Mouse (Mus musculus) heart, adult 11 months (tissue): ENCODE results near the gene Clrn3.
A peak's percentile ranks its signal among the peaks of the same experiment; 100 is the strongest.
"Not testable (repeated sequence)": the region's sequence is repeated elsewhere in the genome, so short reads cannot be mapped to it uniquely, and the experiment has no call there.

Experiments
- DNase-seq: peaks from one replicate; pipeline ENCODE4 v3.0.0; 2022

Clrn3 gene

GRCm38 (mm10) chr7:135528515-135528914 lies at the start of gene Clrn3:
TSS of gene Clrn3 (minus strand) at chr7:135528654.
- no peak for DNase-seq

GRCm38 (mm10) chr7:135576329-135576728 lies 47.9 kb upstream of the Clrn3 start:
- DNase-seq, result no peak

DNA sequence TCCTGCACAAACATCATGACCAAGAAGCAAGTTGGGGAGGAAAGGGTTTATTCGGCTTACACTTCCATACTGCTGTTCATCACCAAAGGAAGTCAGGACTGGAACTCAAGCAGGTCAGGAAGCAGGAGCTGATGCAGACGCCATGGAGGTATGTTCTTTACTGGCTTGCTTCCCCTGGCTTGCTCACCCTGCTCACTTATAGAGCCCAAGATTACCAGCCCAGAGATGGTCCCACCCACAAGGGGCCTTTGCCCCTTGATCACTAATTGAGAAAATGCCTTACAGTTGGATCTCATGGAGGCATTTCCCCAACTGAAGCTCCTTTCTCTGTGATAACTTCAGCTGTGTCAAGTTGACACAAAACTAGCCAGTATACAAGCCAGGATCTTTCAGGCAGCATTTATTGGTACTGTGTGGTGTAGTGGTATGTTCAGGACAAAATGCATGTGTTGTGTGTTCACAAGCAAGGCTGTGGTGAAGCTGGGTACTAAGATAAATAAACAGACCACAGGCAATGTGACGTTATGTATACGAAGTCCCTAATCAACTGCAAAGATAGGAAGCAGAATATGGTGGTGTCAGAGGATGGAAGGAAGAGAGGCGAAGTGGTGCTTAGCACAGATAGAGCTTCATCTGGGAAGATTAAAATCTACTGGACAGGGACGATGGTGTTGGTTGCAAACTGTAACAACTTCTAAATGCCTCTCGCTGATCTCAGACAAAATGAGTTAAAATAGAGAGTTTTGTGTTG lies 47.0 kb upstream of the Clrn3 start:
- not testable (repeated sequence) for DNase-seq

DNA sequence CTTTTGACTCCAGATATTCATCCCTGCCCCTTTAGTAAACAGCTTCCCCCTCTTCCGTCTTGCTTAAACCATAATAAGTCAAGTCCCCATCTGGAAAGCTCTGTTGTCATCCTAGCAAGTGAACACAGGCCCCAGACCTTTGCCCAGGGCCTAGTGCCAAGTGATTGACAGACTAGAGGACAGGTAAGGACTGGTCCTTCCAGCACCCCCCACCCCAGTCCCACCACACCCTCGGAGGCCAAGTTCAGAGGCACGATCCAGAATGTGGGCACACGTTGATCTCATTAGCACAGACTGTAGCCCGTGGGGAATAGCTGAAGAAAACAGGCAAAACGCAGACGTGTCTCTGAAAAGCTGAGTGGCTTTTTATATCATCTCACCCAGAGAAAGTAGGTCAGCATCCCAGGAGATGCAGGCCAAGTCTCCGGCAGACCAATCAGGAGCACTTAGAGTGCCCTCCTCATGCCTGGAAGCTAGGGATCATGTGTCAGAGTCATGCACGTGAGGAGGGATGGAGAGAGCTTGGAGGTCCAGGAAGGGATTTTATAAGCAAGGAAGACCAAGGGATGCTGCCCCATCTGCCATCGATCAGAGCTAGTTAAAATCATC lies 43.6 kb upstream of the Clrn3 start:
- DNase-seq, result peak; percentile 95

GRCm38 (mm10) chr7:135571392-135571791 lies 42.9 kb upstream of the Clrn3 start:
- DNase-seq, result no peak

GRCm38 (mm10) chr7:135568550-135568949 lies 40.1 kb upstream of the Clrn3 start:
- DNase-seq, result no peak

- no peak for DNase-seq
Measured at GRCm38 (mm10) chr7:135567582-135567981, 39.1 kb upstream of the Clrn3 start.

- DNase-seq, result no peak
Measured at GRCm38 (mm10) chr7:135566013-135566412, 37.6 kb upstream of the Clrn3 start.

DNA sequence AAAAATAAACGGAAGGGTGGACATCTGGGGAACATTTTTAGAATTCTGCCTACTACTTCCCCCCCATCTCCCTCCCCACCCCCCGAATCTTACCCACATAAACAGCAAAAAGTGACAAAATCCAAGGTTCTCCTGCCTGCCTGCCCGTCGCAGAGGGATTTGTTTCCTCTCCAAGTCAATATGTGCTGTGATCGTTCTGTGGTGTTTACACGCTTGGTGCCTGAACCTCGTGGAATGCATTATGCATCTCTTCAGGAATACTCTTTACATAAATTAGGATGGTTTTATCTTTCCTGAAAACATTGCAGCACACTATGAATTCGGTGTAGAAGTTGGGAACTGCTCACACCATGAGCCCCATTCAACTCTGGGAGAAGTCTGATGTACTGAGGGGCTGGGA lies 35.6 kb upstream of the Clrn3 start:
- DNase-seq, result no peak

GRCm38 (mm10) chr7:135560280-135560679 lies 31.8 kb upstream of the Clrn3 start:
- no peak for DNase-seq

DNA sequence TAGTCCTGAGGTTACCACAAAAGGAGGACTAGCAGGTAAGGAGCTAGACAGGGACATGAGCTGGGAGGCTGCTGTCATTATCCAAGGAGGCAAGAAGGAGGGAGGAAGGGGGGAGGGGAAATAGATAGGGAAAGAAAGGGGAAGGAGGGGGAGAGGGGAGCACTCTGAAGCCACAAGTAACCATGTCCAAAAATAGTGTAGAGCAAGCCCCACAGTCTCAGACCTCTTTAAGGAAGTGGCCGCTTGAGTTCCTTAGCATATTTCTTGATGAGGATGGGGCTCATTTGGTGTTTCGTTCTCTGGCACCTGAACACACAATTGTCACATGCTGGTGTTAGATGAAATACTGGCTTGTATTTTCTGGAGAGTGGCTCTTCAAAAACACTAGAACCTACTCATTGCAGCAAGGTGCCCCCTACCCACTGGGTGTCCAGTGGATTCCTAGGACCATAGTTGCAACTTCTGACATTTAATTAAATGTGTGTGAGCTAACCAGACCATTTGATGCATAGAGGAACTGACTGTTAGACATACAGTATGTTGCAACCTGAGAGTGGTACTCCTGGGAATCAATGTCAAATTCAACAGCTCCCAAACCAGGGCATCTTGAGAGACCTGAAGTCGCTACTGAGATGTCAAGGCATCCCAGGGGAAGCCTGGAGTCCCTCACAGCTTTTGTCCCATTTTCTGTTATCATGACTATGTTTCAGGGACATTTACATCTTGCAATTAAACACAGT lies 28.4 kb upstream of the Clrn3 start:
- DNase-seq, result no peak

DNA sequence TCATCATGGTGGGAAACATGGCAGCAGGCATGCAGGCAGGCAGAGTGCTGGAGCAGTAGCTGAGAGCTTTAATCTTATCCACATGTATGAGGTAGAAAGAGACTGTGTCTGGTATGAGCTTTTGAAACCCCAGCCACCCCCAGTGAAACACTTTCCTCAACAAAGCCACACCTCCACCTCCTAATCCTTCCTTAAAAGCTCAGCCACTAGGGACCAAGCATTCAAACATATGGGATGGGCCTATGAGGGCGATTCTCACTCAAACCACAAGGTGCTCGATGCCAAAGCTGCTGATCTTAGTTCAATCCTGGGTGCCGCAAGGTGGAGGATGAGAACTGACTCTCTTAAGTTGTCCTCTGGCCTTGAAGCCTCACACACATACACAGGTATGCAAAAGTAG lies 25.1 kb upstream of the Clrn3 start:
- no peak for DNase-seq

DNA sequence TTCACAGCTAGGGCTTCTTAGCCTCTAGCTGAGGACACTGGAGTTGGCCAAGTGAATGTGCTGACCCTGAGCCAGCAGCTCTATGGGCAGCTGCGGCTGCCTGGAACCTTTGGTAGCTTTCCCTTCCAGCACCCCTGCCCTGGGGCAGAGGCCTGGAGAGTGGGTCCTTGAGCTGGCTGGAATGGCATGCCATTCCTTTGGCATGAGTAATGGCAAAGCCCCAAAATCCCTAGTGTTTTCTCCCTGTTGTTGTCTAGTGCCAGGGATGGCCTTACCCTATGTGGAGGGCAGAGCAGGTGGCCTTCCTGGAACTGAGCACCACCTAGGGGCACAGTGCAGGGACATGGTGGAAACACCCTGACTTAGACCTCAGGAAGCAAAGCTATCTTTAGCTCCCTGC lies 23.1 kb upstream of the Clrn3 start:
- peak; percentile 95 for DNase-seq

- no peak for DNase-seq
Measured at GRCm38 (mm10) chr7:135548434-135548833, 20.0 kb upstream of the Clrn3 start.

DNA sequence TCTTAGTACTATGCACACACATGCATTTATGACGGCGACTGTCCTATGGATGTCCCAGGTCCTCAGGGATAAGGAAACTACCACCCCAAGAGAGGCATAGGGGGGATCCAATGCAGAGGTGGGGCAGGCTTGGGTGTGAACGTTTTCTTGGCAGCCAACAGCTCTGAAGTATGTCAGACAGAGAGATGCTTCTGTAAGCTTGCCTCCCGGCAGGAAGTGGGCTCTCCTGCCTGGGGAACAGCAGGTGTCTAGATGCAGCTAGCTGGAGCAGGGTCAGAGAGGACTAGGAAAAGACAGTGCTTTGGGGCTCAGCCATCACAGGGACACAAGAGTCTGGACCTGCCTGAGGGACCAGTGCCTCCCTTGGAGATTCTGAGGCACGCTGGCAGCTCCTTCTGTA lies 18.1 kb upstream of the Clrn3 start:
- peak; percentile 89 for DNase-seq

GRCm38 (mm10) chr7:135545957-135546356 lies 17.5 kb upstream of the Clrn3 start:
- no peak for DNase-seq

DNA sequence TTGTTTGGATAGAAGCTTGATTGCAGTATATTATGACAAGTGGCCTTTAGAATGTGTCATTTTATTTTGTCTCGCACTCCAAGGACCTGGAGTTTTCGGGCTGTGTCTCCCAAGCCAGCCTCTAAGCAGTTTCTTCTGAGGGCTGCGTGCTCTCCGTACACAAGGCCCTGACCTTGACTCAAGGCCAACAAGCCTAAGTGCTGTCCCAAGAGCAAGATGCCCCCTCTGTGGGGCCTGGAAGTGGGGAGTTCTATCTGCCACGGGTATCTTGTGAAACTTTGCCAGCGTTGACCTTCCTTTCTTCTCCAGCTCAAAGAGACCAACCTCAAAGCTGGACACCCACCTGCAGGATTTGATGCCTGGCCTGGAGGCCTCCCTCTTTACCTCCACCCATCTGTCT lies 15.9 kb upstream of the Clrn3 start:
- DNase-seq, result no peak

GRCm38 (mm10) chr7:135543033-135543432 lies 14.6 kb upstream of the Clrn3 start:
- no peak for DNase-seq

GRCm38 (mm10) chr7:135542235-135542634 lies 13.8 kb upstream of the Clrn3 start:
- no peak for DNase-seq

- DNase-seq, result peak; percentile 88
Measured at GRCm38 (mm10) chr7:135539429-135539828, 11.0 kb upstream of the Clrn3 start.

GRCm38 (mm10) chr7:135537948-135538741 lies 9.7 kb upstream of the Clrn3 start:
- DNase-seq, result peak; percentile 95

- peak; percentile 99 for DNase-seq
Measured at GRCm38 (mm10) chr7:135537341-135537901, 9.0 kb upstream of the Clrn3 start, which contains the start of gene Ptpre. TSS of gene Ptpre (plus strand) at chr7:135537481.

GRCm38 (mm10) chr7:135535908-135536307 lies 7.5 kb upstream of the Clrn3 start:
- no peak for DNase-seq
